Mouse (Mus musculus) frontal cortex, adult (tissue): Measurements from ENCODE around the gene Usp7.
"Not testable (repeated sequence)": the region's sequence is repeated elsewhere in the genome, so short reads cannot be mapped to it uniquely, and the experiment has no call there.

Experiments used
- ATAC-seq: cut with Nextera tagmentation; 2 replicates; pipeline ENCODE4 v1.9.2; 2017; ENCODE audit warnings: mild to moderate bottlenecking, moderate library complexity, mixed read lengths; ENCODE audit not compliant: low TSS enrichment

The Usp7 gene

GRCm38 (mm10) chr16:8752334-8752733 is 39.8 kb downstream of the Usp7 start:
- no peak for ATAC-seq

- ATAC-seq, result no peak
Observed at GRCm38 (mm10) chr16:8751555-8752235, 40.4 kb downstream of the Usp7 start.

- ATAC-seq, result no peak
Observed at GRCm38 (mm10) chr16:8748904-8749303, 43.2 kb downstream of the Usp7 start.

GRCm38 (mm10) chr16:8748175-8748846 is 43.8 kb downstream of the Usp7 start:
- no peak for ATAC-seq

GRCm38 (mm10) chr16:8747772-8748171 is 44.3 kb downstream of the Usp7 start:
- no peak for ATAC-seq

DNA sequence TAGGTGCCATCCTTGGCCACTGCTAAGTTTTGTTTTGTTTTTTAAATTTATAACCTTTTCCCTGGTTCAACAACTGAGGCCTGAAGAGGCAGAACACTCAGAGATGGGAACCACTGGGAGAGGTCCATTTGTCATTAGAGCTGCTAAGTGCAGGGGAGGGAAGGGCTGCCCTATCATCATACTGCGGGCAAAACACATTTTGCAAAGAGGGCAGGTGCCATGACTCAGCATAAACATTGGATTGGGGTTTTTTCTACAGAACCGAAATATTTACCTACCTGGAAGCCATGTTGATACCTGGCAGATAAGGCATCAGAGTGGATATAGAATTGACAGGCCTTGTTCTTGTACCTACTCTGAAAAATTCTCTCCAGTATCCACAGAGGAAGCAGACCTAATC is 45.6 kb downstream of the Usp7 start:
- ATAC-seq, result no peak

- ATAC-seq, result no peak
Observed at GRCm38 (mm10) chr16:8745751-8746150, 46.4 kb downstream of the Usp7 start.

DNA sequence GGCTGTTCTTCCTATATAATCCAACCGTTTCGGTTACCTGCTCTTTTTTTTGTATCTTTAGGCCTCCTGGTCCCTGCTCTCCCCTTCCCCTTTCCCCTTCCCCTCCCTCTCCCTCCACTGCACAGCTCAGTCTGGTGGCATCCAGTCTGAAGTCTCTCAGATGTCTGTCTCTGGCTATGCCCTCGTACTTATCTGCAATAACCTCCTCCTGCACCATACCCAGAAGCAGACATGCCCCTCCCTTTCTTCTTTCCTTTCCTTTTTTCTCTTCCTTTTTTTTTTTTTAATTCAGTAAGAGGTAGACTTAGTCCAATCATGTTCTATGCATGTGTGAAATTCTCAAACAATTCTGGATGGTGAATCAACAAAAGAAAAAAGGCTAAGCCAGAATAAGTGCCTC is 48.1 kb downstream of the Usp7 start:
- no peak for ATAC-seq

DNA sequence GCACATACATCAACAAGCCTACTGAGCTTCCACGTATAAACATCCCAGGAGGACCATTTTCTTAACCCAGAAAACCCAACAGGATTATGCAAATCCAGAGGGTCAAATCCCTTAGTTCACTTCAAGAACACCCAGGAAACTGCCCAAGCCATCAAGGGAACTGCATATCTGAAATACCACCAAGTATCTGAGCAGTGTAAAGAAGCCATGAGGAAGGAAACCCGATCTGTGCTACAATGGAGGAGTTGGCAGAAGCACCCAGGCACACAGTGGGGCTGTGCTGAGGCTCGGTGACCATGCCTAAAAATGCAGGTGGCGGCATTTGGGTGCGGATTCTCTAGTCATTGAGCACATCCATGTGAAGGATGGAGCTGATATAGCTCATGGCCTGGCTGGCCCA is 50.4 kb downstream of the Usp7 start:
- no peak for ATAC-seq

DNA sequence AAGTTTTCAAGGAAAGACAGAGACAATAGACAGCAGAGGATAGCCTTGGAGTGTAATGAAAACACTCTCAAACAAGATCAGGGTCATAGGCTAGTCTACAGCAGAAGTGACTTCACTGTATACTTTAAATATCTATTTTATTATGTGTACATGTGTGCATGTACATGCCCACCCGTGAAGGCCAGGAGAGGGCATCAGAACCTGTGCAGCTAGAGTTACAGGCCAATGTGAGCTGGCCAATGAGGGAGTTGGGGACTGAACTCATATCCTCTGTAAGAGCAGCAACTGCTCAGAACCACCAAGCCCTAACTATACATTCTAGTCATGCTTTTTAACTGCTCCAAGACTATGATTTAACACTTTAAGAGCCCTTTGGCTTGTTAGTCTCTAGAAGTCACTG is 51.0 kb downstream of the Usp7 start:
- no peak for ATAC-seq

DNA sequence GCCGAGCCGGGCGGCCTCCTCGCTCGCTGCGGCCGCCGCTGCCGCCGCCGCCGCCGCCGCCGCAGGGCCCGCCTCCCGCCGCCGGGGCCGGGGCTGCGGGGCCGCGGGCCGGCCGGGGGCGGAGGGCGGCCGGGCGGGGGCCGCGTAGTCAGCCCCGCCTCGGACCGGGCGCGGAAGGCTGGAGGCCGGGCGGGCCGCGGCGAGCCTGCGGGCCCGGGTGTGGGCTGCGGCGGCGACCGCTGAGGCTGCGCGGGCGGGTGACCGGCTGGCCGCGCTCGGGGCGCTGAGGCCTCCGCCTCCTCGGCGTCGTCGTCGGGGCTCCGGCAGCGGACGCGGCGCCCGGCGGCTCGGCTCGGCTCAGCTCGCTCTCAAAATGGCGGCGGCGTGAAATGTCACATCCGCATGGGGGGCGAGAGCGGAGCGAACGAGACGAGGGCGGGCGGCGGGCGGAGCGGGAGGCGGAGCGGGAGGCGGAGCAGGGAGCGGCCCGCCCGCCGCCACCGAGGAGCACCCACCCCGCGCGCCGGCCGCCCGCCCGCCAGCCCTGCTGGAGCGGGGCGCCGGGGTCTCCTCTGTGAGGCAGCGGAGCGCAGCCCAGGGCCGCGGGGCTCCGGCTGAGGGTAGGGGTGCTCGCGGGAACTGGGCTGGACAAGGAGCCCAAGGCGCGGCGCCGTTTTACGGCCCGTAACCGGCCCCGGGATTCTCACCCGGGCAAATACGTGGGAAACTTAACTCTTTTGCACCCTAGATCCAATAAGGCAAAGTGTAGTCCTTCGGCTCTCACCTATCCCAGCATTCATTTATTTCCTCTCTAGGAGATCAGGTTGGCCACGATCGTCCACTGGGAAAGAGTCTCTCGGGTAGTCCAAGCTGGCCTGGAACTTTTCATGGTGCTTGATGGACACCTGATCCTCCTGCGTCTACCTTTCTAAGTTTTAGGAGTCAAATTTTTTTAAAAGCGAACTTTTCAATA is 53.3 kb downstream of the Usp7 start:
- peak; percentile 88 for ATAC-seq

DNA sequence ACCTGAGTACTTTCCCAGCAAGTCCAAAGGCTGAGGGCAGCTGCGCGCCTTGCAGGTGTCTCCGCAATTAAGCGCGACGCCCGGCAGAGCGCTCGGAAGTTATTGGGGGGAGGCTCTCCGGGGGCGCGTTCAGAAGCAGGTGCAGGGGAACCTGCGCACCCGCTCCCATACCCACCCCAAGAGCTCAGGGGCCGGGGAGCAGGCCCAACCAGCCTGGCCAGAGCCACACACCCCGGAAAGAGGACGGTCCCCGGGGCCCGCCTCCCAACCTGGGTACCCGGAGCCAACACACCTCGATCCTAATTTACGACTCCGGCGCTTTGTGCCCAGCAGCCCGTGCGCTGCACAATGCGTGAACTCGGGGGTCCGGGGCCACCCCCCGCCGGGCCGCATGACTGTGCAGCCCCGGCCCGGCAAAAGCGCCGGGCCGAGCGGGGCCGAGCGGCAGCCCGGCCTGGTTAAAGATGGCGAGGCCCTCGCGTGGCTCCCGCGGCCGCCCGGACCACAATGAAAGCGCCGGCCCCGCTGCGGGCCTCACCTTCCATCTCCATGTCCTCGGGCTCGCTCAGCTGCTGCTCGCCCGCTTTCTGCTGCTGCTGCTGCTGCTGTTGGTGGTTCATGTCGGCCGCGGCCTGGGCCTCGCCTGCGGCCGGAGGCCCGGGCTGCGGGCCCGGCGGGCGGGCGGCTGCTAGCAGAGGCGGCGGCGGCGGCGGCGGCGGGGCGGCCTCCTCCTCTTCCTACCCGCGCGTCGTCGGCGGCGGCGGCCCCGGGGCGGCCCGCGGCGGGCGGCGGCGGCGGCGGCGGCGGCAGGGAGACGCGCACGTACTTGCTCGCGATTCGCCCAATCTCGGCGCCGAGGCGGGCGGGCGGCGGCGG is 54.2 kb downstream of the Usp7 start:
- peak; percentile 20; the same call in 1 of the 2 replicates for ATAC-seq

- no peak for ATAC-seq
Observed at GRCm38 (mm10) chr16:8737341-8737665, 54.8 kb downstream of the Usp7 start.

- no peak for ATAC-seq
Observed at GRCm38 (mm10) chr16:8736757-8737156, 55.4 kb downstream of the Usp7 start.

DNA sequence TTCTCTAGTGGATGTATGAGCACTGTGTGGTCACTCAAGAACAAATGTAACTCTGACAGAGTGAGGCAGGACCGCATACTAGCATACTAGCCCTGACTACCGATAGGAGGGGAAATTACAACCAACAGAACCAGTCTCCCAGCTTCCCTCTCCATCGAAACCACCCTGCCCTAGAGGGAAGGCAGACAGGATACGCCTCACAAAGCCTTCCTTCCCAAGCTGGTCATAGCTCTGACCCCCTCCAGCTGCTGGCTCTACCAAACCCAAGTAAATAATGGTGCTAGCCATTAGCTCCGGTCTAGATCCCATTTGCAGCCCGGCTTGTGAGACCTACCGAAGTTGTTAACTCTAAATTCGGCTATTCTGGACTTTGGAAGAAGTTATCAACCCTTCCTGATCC is 56.1 kb downstream of the Usp7 start:
- ATAC-seq, result no peak

DNA sequence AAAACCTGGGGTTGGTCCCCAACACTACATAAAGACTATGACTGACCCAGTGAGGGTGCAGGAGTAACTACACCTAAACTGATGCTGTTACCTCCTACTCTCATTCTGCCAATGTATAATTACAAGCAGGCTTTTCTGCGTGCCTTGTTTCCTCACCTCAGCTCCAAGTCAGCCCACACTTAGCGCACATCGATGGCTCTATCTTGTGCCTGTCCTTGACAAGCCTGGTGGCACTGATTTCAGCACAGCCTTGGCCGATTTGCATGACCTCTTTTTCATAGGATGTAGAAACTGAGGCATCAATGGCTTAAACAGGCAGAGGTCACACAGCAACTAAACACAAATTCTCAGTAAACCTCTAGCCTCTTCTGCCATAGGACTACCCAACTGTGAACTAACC is 57.4 kb downstream of the Usp7 start:
- ATAC-seq, result no peak

DNA sequence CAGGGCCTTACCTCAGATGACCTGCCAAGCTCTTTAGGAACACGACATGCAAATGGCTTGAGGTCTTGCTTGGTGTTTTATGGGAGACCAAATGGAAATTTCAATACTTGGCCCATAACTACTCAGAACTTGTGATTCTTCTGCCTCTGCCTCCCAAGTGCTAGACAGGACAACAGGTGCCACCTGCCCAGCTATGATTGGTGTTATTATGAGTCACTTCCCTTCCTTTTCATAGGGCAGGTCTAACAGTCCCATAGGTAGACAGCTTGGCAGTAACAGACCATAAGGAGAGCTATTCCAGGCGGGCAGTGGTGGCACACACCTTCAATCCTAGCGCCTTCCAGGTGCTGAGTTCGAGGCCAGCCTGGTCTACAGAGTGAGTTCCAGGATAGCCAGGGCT is 58.5 kb downstream of the Usp7 start:
- ATAC-seq, result no peak

GRCm38 (mm10) chr16:8732450-8732849 is 59.7 kb downstream of the Usp7 start:
- ATAC-seq, result not testable (repeated sequence)

GRCm38 (mm10) chr16:8731630-8732029 is 60.5 kb downstream of the Usp7 start:
- ATAC-seq, result no peak

GRCm38 (mm10) chr16:8728111-8728748 is 63.9 kb downstream of the Usp7 start:
- no peak for ATAC-seq

DNA sequence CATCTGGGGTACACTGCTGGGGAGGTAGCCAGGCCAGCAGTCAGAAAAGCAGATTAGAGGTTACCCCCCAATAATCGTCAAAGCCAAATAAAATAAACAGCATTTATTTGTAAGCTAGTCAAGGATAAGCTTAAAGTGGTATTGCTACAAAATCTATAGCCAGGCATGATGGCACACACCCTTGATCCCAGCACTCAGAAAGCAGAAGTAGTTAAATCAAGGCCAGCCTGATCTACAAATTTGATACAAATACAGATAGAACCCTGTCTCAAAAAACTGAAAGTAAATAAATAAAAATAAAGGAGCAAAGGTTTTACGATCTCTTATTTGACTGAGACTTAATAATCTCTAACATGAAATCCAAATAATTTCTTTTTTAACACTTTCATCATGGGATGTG is 66.3 kb downstream of the Usp7 start:
- no peak for ATAC-seq
